1 mouse cellular context compared by ENCODE assay signal in the genomic region with DNA sequence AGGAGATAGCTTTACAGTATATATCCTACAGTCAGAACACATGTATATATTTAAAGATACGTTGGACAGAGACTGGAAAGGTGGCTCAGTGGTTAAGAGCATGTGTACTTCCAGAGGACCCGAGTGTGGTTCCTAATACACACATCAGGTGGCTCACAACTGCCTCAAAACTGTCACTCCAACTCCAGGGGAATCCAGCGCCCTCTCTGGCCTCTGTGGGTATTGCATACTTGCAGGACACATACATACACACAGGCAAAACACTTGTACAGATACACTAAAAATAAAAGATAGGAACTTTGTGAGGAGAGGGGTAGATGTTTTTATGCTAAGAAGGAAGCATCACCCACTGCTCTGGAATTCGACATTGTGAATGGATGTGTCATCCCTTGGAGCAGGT.
TF ChIP-seq lines count a peak whose summit lies in the region.

No protein-coding gene starts in this region.

TF ChIP-seq in MEL, 35 proteins besides CTCF, POLR2A, EP300 and RAD21:
- TF ChIP-seq MAFK (IDR thresholded peaks at IDR 0.05; ENCODE audit: borderline replicate concordance, low read depth, low read length) (no peak), TCF12 (IDR thresholded peaks at IDR 0.05; ENCODE audit: low read depth, low read length) (no peak), MAX (IDR thresholded peaks at IDR 0.05; ENCODE audit: low read length) (0 out of 2 replicates have a peak, but pooled peaks have one; percentile 15)
TF ChIP-seq in MEL: peak in this region for 1.
